Mouse (Mus musculus) left cerebral cortex, postnatal 36 days (tissue): ENCODE measurements around the gene Irak2. TPM values are rescaled to one million over a fixed set of nuclear protein-coding genes. Genes with fewer than 3 reads are reported as not detected.
"Not testable (repeated sequence)": the region's sequence is repeated elsewhere in the genome, so short reads cannot be mapped to it uniquely, and the experiment has no call there.

Source experiments
- DNase-seq, 2 experiments: peaks; one replicate each; pipeline ENCODE4 v3.0.0; 2021 to 2022; ENCODE audit warnings: low spot score in 2 of 2, mixed read lengths in 1 of 2
- intact Hi-C: fragments of 180-260 bp; cut with DNase I; formaldehyde crosslinking; loops from one replicate; pipeline ENCODE4 v1.15.1; 2025
- total RNA-seq, 2 experiments: library from RNA; stranded (reverse); gene quantifications; 2 replicates each; pipeline ENCODE4 v1.2.3; 2021

The Irak2 gene
- total RNA-seq, 2 experiments from 2014 or later, result 21.0 to 24.9 TPM

- no peak for DNase-seq
- intact Hi-C loops, result no loop called here
Observed at GRCm38 (mm10) chr6:113686551-113687125, 48.4 kb downstream of the Irak2 start.

DNA sequence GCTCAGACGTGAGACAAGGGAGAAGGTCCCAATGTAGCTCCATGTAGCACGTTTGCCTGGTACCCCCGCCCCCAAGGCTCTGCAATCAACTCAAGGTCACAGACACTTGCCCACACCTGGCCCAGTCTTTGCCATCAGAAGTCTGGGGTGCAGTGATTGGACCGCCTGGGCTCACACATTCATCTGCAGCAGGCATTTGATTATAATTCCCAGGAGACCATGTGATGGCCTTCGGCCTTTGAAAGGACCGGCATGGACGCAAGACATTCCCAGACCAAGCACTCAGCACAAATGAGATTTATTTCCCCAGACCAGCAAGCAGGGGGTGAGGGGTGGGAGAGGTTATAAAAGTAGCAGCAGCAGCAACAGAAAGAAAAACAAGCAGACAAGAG lies 51.7 kb downstream of the Irak2 start:
- intact Hi-C loops, result no loop called here
- DNase-seq, result no peak

- DNase-seq, result no peak
- intact Hi-C loops, result no loop called here
Observed at GRCm38 (mm10) chr6:113690400-113691083, 52.3 kb downstream of the Irak2 start.

GRCm38 (mm10) chr6:113691084-113691462 lies 52.8 kb downstream of the Irak2 start:
- intact Hi-C loops, result no loop called here
- DNase-seq, result no peak

GRCm38 (mm10) chr6:113692661-113693133 lies 54.4 kb downstream of the Irak2 start:
- intact Hi-C loops, result no loop called here
- no peak for DNase-seq

DNA sequence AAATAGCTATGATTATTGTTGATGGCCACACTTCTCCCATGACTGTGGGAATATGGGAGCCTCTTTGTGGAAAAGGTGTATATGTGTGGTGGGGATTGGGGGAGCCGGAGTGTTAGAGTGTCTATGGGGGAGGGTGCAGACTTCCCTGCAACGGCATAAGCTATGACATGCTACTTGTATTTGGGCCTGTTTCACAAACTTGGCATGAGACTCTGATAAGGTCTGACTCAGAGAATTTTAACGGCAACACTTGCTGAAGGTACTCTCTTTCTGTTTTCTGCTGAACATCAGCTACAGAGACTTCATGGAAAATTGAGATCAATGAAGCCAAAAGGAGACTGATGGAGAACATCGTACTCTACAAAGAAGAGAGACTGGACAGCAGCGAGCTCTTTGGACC lies 55.1 kb downstream of the Irak2 start:
- intact Hi-C loops, result no loop called here

DNA sequence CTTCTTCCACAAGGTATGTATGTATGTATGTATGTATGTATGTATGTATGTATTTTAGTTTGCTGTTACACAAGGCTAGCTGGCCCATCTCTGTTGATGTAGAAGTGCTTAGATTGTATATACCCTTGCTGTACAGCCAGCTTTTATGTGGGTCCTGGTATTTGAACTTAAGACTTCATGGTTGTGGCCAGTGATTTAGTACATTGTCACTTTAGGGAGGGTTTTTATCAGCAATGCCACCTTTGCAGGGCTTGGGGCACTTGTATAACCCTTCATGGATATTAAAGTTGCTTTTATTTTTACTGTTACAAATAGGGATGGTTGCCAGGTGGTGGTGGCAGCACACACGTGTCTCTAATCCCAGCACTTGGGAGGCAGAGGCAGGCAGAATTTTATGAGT lies 56.9 kb downstream of the Irak2 start:
- DNase-seq, result no peak
- intact Hi-C loops, result loop anchor here (5.0 kb wide), 1 partner anchor 58 kb away; the partner anchor contains the start of gene Irak2

More for the DNA sequence above, 55.1 kb downstream of the Irak2 start:
- DNase-seq, result no peak

DNA sequence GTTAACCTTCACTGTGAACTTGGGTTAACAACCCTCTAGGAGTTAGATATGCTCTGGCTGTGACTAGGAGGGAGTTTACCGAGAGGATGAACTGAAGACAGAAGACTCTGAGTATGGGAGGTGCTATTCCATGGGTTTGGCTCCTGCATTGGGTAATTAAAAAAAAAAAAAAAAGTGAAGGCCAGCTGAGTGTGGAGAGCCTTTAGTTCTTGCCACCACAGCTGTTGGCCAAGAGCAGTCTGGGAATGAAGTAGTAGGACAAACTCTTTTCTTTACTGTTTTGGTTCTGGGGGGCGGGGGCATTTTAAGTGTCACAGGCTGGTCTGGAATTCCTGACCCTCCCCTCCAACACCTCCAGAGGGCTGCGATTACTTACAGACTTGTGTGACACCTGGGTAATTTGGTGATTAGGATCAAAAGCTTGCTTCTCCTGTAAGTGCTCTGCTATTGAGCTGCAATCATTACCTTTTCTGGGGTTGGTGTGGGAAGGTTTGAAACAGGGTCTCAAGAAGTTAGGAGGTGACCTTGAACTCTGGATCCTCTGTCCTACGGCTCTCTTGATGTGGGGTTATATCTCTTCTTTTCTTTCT lies 57.6 kb downstream of the Irak2 start:
- intact Hi-C loops, result loop anchor here (5.0 kb wide), 1 partner anchor 59 kb away; the partner anchor contains the start of gene Irak2
- no peak for DNase-seq

DNA sequence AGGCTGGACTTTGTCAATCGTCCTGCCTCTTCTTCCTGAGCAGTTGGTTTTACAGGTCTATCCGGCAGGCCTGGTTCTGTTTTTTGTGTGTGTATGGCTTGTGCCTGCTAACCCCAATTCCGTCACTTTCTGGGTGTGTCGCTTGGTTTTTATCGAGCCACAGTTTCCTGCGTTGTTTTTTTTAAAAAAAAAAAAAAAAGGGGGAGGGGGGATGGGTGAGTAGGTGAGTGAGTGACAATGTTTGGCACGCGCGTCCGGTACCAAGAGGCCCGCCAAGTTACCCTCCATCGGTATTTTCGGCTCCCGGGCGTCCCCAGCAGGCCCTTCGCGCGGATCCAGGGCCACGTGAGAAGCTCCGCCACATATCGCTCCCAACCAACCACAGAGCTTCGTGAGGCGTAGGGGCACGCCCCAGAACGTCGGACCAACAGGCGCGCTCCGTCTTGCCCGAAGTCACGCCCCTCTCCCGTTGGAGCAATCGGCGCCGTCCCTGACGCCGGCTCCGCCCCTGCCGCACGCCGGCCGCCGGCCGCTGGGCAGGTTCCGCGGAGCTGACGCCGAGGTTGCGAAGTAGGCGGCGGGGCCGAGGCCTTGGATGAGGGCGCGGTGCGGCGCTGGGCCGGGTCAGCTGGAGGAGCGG lies 58.4 kb downstream of the Irak2 start, which contains the start of gene Tatdn2:
Gene Tatdn2, plus strand, starts transcription at position 469 of the 640 bp plus-strand sequence.
- peak; percentile 95 to 97 for DNase-seq
- intact Hi-C loops, result loop anchor here (5.0 kb wide), 1 partner anchor 59 kb away; the partner anchor contains the start of gene Irak2

DNA sequence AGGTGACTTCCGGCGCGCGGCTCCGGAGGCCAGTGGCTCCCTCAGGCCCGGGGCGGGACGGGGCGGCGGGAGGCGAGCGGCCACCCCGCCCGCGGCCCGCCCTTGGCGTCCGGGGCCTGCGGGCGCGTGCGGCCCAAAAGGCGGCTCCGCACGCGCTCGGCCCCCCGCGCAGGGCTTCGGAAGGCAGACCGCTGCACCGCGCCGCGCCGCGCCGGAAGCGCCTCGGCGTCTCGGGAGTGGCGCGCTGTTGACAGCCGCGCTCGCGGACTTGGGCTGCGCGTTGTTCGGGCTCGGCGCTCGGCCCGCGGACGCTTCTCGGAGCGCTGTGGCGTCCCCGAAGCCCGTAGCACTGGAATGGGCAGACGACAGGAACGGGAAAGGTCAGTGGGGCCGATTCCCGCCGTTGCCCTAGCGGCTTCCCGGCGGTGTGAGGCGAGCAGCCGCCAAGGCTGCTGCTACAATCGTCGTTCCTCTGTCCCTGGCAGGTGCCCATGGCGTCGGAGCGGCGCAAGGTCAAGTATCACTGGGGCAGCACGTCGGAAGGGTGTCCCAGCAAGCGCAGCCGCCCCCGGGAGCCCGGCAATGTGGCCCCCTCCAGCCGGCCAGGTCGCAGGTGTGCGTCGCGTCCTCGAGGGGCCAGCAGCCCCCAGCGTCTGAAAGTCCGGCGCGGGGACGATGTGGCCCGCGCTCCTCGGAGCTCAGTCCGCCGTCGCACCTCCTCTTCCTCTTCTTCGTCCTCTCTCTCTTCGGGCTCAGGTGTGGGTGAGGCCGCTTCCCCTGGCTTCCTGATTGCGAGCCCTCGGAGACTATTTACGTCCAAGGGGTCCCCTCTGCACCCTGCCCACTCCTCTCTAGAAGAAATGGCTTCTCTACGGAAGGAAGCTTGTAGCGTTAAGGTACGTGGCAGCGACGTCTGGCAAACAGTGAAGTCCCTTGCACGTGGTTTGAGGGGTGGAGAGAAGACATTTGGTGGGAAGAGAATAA lies 59.2 kb downstream of the Irak2 start:
- intact Hi-C loops, result loop anchor here (5.0 kb wide), 1 partner anchor 60 kb away; the partner anchor contains the start of gene Irak2
- DNase-seq, result peak in 1 of 2 experiments; percentile 12

GRCm38 (mm10) chr6:113712718-113713117 lies 74.5 kb downstream of the Irak2 start:
- DNase-seq, result no peak
- intact Hi-C loops, result no loop called here

DNA sequence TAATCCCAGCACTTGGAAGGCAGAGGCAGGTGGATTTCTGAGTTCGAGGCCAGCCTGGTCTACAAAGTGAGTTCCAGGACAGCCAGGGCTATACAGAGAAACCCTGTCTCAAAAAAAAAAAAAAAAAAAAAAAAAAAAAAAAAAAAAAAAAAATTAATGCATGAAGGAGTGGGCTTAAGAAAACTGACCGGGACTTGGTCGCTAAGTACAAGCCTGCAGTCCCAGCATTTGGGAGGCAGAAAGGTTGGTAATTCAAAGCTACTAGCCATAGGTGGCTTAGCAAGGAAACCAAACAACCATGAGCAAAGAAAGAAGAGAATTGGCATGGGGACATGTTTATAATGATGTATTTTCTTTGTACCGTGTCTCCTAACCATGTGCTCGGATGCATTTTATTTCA lies 75.1 kb downstream of the Irak2 start:
- DNase-seq, intact Hi-C loops: not testable (repeated sequence)

DNA sequence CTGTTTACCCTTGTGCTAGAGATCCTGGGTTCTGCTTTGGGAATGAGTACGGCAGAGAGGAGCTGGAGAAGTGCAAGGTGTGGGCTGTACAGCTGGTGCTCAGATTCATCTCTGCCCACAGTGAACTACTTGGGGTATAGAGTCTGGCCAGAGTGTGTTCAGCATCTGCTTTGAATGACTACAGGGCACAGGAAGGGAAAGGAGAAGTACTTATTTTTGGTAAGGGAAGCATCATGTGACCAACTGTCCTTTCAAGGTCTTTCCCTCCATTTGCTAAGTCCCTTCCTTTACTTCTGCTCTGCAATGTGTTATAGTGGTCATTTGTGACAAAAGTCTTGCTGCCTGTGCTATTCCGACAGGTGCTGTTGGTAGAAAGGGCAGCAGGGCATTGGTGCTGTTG lies 76.0 kb downstream of the Irak2 start:
- intact Hi-C loops, result no loop called here

DNA sequence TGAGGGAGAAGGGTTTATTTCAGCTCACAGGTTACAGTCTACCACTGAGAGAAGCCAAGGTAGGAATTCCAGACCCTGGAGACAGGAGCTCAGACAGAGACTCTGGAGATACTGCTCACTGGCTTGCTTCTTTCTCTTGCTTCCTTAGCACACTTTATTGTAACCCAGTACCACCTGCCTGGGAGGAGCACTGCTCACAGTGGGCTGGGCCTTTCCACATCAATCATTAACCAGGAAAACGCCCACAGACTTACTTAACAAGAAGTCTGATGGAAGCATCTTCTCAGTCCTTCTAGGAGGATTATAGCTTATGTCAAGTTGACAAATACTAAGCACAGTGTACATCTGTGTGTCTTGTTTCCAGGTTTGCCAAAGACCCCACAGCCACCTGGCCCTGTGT lies 76.5 kb downstream of the Irak2 start:
- DNase-seq, result no peak
- intact Hi-C loops, result no loop called here

More for the DNA sequence above, 76.0 kb downstream of the Irak2 start:
- DNase-seq, result no peak

- DNase-seq, result no peak
- intact Hi-C loops, result no loop called here
Observed at GRCm38 (mm10) chr6:113717541-113717940, 79.3 kb downstream of the Irak2 start.

- intact Hi-C loops, result no loop called here
Observed at GRCm38 (mm10) chr6:113719878-113720277, 81.6 kb downstream of the Irak2 start, which contains the start of gene Ghrl. TSS of gene Ghrl (minus strand) at chr6:113719880.

GRCm38 (mm10) chr6:113721061-113721460 lies 82.8 kb downstream of the Irak2 start:
- DNase-seq, result no peak
- intact Hi-C loops, result no loop called here

More at GRCm38 (mm10) chr6:113719878-113720277, 81.6 kb downstream of the Irak2 start, which contains the start of gene Ghrl:
- DNase-seq, result no peak

DNA sequence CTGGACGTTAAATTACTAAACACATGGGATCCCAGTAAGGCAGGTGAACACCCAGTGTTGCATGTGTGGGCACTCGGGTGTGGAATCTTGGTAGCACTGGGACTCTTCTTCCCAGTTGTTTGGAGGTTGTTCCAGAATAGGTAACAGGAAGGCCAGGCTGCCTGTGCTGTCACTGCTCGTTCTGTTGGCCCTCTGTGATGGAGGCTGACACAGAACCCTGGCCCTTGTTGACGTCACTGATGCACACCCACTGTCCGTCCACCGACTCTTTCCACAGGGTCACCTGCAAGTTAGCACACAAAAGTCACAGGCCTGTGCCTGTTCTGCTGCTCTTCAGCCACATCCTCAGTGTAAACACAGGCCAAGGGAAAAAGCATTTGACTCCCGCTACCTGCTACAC lies 89.9 kb downstream of the Irak2 start:
- intact Hi-C loops, result no loop called here
- DNase-seq, result no peak

DNA sequence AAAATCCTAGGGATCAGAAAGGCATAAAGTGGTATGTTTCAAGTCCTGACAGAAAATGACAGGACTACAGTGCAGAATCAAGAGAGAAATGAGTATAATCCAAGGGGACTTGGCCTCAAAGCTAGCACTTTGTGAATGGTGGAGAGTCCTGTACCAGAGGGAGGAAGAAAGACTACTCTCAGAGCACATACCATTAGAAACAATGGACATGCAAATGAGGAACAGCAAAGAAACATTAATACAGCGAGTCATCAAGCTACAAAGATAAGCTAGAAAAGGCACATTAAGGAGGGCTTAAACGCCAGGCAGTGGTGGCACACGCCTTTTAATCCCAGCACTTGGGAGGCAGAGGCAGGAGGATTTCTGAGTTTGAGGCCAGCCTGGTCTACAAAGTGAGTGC lies 93.0 kb downstream of the Irak2 start:
- intact Hi-C loops, result no loop called here
- DNase-seq, result no peak
